Mouse (Mus musculus) olfactory bulb, adult 2 months (tissue): Measurements from ENCODE around the gene Hrh3.

Source experiments
- CTCF ChIP-seq: fragments of 200-500 bp; IDR thresholded peaks from 2 replicates; pipeline ENCODE4 v1.5.1; 2012; ENCODE audit warnings: low read depth, mild to moderate bottlenecking, low read length, moderate library complexity; ENCODE audit not compliant: insufficient read depth
- POLR2A ChIP-seq: fragments of 200-500 bp; IDR thresholded peaks from 2 replicates; pipeline ENCODE4 v1.6.1; 2012; ENCODE audit warnings: mild to moderate bottlenecking, low read depth, low read length, moderate library complexity; ENCODE audit not compliant: insufficient read depth

DNA sequence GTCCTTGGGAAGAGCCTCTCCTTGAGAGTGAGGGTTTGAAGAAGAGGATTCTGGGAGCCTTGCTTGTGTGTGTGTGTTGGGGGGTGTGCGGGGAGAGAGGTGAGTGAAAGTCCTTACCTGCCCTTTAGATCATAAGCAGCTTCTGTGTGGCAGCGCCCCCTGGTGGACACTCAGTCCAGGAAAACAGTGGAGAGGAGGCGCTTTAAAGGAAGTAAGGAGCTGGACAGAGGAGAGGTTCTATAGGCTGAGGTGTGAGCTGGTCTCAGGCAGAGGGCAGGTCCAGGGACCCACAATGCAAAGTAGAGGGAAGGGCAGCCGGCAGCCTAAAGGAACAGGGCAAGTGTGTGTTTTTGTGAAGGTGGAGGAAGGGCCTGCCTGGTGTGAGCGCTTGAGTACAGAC lies 53.3 kb downstream of the Hrh3 start:
- TF ChIP-seq CTCF, result peak; percentile 75
- no peak; the same call in 1 of the 2 replicates for TF ChIP-seq POLR2A
